Mouse (Mus musculus): Measurements from ENCODE around the gene Phrf1. TPM values are rescaled to one million over a fixed set of nuclear protein-coding genes. Genes with fewer than 3 reads are reported as not detected.
A peak's percentile ranks its signal among the peaks of the same experiment; 100 is the strongest.

Phrf1 gene
- polyA plus RNA-seq, 1 experiment from 2014 or later: 26.6 TPM

GRCm38 (mm10) chr7:141210137-141210536, 18.4 kb upstream of the Phrf1 start:
- no peak for ATAC-seq

DNA sequence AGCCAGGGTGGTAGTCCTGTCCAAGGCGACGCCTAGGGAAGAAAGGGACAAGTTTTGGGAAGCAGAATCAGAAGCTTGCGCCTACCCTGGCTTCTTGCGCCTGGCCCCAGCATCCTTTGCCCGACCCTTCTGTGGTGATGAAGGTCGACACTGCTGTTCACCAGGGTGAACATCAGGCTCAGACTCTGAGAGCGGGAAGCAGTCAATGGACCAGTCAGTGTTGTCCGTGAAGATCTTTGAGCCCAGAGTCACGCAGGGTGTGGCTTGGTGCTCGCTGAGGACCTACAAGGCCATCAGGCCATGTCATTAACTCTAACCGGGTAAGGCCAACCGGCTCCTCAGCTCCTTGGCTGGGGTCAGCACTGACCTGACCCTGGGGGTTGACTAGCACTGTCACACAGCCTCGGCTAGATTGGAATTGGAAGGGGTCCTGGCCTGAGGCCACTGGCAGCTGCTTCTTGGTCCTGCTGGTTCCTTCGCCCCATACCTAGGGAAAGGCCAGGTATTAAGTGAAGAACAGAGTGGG, 17.9 kb upstream of the Phrf1 start:
- ATAC-seq: no peak
- TF ChIP-seq EP300 (IDR thresholded peaks at IDR 0.05) (no peak), CTCF (IDR thresholded peaks at IDR 0.05) (no peak)
- Histone ChIP-seq H3K9ac (replicated peaks; ENCODE audit: low read depth) (no peak overlapping the region), H3K27ac (ENCODE audit: low read length) (no peak overlapping the region), H3K36me3 (ENCODE audit: insufficient read depth, low read length) (no peaks in the 10 kb centered on the region), H3K4me2 (replicated peaks; ENCODE audit: low read depth, low read length) (no peak overlapping the region), H3K4me1 (ENCODE audit: insufficient read depth, low read depth, low read length) (peaks cover 4% of the 10 kb centered on the region; the same call in 1 of the 2 replicates), H3K27me3 (replicated peaks; ENCODE audit: insufficient read depth, low read length) (0 out of 2 replicates have a peak, but pooled peaks cover 3% of the 10 kb centered on the region), H3K9me3 (ENCODE audit: low read length) (no peaks in the 10 kb centered on the region), H3K4me3 (ENCODE audit: low read depth, low read length) (no peak overlapping the region)
- DNase-seq (ENCODE audit: low spot score): no peak
- WGBS: 87% methylated on average over 14 of the region's 14 CpGs

More at GRCm38 (mm10) chr7:141210137-141210536, 18.4 kb upstream of the Phrf1 start:
- DNase-seq (ENCODE audit: low spot score): no peak
- no peak overlapping the region for H3K9ac ChIP-seq (replicated peaks; ENCODE audit: low read depth)
- no peak overlapping the region for H3K4me3 ChIP-seq (ENCODE audit: low read depth, low read length)
- no peak overlapping the region for H3K27ac ChIP-seq (ENCODE audit: low read length)
- H3K9me3 ChIP-seq (ENCODE audit: low read length): no peaks in the 10 kb centered on the region
- H3K27me3 ChIP-seq (replicated peaks; ENCODE audit: insufficient read depth, low read length): 0 out of 2 replicates have a peak, but pooled peaks cover 3% of the 10 kb centered on the region
- 65% methylated on average over 12 of the region's 12 CpGs for WGBS
- no peaks in the 10 kb centered on the region for H3K36me3 ChIP-seq (ENCODE audit: insufficient read depth, low read length)
- TF ChIP-seq EP300 (IDR thresholded peaks at IDR 0.05): no peak
- no peak for TF ChIP-seq CTCF (IDR thresholded peaks at IDR 0.05)
- H3K4me2 ChIP-seq (replicated peaks; ENCODE audit: low read depth, low read length): no peak overlapping the region
- H3K4me1 ChIP-seq (ENCODE audit: insufficient read depth, low read depth, low read length): peaks cover 3% of the 10 kb centered on the region; the same call in 1 of the 2 replicates

DNA sequence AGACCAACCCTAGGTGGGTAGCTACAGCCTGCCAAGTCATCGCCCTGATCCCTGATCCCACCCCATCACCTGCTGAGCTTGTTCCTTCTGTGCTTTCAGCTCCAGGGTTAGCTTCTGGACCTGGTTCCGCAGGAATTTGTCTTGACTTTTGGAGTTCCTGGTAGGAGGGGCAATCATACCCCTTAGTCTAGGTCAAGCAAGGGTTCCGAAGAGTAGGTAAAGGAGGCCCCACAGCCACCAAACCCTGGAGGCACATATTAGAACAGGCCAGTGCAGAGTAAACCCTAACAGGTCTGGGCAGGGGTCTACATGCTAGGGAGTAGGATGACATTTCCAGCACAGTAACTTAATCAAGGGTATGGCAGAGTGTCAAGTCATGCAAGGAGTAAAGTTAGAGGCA, 15.5 kb upstream of the Phrf1 start:
- Histone ChIP-seq H3K36me3 (ENCODE audit: insufficient read depth, low read length) (no peaks in the 10 kb centered on the region), H3K4me3 (ENCODE audit: low read depth, low read length) (no peak overlapping the region), H3K4me2 (replicated peaks; ENCODE audit: low read depth, low read length) (no peak overlapping the region), H3K4me1 (ENCODE audit: insufficient read depth, low read depth, low read length) (peaks cover 8% of the 10 kb centered on the region; the same call in 1 of the 2 replicates), H3K27ac (ENCODE audit: low read length) (no peak overlapping the region), H3K9ac (replicated peaks; ENCODE audit: low read depth) (no peak overlapping the region), H3K27me3 (replicated peaks; ENCODE audit: insufficient read depth, low read length) (0 out of 2 replicates have a peak, but pooled peaks cover 3% of the 10 kb centered on the region), H3K9me3 (ENCODE audit: low read length) (no peaks in the 10 kb centered on the region)
- TF ChIP-seq EP300 (IDR thresholded peaks at IDR 0.05) (no peak), CTCF (IDR thresholded peaks at IDR 0.05) (no peak)
- 76% methylated on average over 3 of the region's 3 CpGs for WGBS
- no peak for ATAC-seq
- no peak for DNase-seq (ENCODE audit: low spot score)

DNA sequence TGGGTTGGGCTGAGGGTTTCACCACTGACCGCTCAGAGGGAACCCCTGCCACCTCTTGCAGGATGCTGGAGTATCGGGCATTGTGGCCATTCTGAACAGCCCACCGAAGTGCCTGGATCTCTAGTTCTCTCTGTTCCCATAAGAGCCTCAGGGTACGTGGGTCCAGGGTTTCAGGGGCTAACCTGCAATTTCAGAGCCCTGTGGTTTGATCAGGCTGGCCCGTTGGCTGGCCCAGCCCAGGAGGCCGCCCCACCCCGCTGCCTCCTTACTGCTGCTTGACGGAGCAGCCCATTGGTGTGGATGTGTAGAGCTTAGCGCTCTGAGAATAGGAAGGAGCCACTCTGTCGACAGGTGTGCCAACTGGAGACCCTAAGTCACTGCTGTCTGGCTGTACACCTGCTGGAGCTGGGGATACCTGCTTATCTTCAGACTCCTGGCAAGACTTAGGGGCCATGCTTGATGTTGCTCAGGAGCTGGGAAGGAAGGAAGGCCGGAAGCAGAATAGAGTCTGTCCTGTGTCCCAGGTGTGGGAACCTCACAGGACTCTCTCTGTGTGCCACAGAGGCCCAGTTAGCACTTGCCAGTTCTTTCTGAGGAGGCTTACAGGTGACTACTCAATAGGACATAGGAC, 14.9 kb upstream of the Phrf1 start, which contains the start of gene Lmntd2:
Gene Lmntd2 (minus strand): TSS at position 476 of the 631 bp plus-strand sequence.
- peak within 1 kb of the TSS; percentile 76 for H3K27ac ChIP-seq (ENCODE audit: low read length)
- no peak for ATAC-seq
- H3K36me3 ChIP-seq (ENCODE audit: insufficient read depth, low read length): no peaks in the 10 kb centered on the region
- TF ChIP-seq CTCF (IDR thresholded peaks at IDR 0.05) (no peak), EP300 (IDR thresholded peaks at IDR 0.05) (no peak)
- no peaks in the 10 kb centered on the region for H3K9me3 ChIP-seq (ENCODE audit: low read length)
- 0 out of 2 replicates have a peak within 1 kb of the TSS, but pooled peaks have one; percentile 32 for H3K9ac ChIP-seq (replicated peaks; ENCODE audit: low read depth)
- 86% methylated on average over 11 of the region's 11 CpGs for WGBS
- peaks cover 8% of the 10 kb centered on the region; the same call in 1 of the 2 replicates for H3K4me1 ChIP-seq (ENCODE audit: insufficient read depth, low read depth, low read length)
- DNase-seq (ENCODE audit: low spot score): no peak
- H3K27me3 ChIP-seq (replicated peaks; ENCODE audit: insufficient read depth, low read length): 0 out of 2 replicates have a peak, but pooled peaks cover 3% of the 10 kb centered on the region
- peak within 1 kb of the TSS; percentile 58; the same call in 1 of the 2 replicates for H3K4me3 ChIP-seq (ENCODE audit: low read depth, low read length)
- H3K4me2 ChIP-seq (replicated peaks; ENCODE audit: low read depth, low read length): peak within 1 kb of the TSS; percentile 97

DNA sequence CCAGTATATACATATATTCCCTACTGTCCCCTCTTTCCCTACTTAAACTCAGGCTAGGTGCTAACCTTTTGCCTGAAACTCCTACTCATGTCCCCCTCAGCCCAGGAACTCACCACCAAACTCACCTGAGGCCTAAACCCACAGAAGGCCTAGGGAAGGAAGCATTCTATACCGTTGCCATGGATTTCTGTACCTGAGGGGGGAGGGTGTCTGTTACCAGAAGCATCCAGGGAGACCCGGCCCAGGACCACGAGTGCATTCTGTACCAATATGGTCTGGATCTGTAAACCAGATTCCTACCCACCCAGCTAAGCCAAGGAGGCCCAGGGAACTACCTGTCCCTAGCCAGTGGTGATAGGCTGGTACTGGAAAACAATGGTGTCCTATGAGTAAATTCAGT, 14.3 kb upstream of the Phrf1 start:
- H3K9ac ChIP-seq (replicated peaks; ENCODE audit: low read depth): no peak overlapping the region
- H3K9me3 ChIP-seq (ENCODE audit: low read length): no peaks in the 10 kb centered on the region
- TF ChIP-seq EP300 (IDR thresholded peaks at IDR 0.05) (no peak), CTCF (IDR thresholded peaks at IDR 0.05) (no peak)
- H3K27me3 ChIP-seq (replicated peaks; ENCODE audit: insufficient read depth, low read length): 0 out of 2 replicates have a peak, but pooled peaks cover 3% of the 10 kb centered on the region
- DNase-seq (ENCODE audit: low spot score): no peak
- H3K4me1 ChIP-seq (ENCODE audit: insufficient read depth, low read depth, low read length): peaks cover 8% of the 10 kb centered on the region; the same call in 1 of the 2 replicates
- no peaks in the 10 kb centered on the region for H3K36me3 ChIP-seq (ENCODE audit: insufficient read depth, low read length)
- H3K4me2 ChIP-seq (replicated peaks; ENCODE audit: low read depth, low read length): no peak overlapping the region
- WGBS: 45% methylated on average over 3 of the region's 3 CpGs
- ATAC-seq: no peak
- H3K27ac ChIP-seq (ENCODE audit: low read length): no peak overlapping the region
- no peak overlapping the region for H3K4me3 ChIP-seq (ENCODE audit: low read depth, low read length)

DNA sequence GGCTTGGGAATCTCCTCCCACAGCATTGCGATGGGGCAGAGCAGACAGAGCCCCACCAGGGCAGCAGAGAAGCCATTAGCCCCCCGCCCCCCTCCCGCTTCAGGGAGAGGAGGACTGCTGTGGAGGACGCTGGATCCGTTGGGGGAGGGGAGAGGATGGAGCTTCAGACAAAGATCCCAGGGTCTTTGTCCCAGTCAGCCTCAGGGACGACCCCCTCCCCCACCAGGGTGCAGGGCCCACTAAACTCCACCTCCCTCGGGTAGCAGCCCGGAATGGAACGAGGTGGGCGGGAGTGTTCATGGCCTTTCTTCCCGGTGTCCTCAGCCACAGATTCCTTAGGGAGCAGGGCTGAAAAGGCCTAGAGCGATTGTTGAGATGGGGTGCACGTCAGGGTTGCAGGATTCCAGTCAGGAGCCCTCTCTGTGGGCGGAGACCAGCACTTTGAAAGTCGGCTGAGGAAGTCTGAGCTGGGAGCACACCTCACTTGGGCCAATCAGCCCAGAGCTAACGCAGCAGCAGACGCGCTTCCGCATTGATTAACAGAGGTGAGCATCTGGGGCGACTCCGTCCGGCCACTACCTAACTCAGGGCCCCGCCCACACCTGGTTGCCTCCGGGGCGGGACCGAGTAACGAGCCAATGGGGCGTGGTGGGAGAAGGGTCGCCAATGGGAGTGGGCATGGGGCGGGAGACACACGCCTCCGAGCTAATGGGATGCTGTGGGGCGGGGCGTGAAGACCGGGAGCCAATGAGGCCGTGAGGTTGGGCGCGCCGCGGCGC, 13.3 kb upstream of the Phrf1 start, which contains the start of gene Rassf7:
Gene Rassf7 (plus strand): TSS at position 760 of the 779 bp plus-strand sequence.
- WGBS: under 1% methylated on average over 40 of the region's 41 CpGs
- DNase-seq (ENCODE audit: low spot score) (peak; percentile 97), ATAC-seq (peak; percentile 90)
- TF ChIP-seq EP300 (IDR thresholded peaks at IDR 0.05) (no peak), CTCF (IDR thresholded peaks at IDR 0.05) (no peak)
- Histone ChIP-seq H3K4me2 (replicated peaks; ENCODE audit: low read depth, low read length) (peak within 1 kb of the TSS; percentile 97), H3K36me3 (ENCODE audit: insufficient read depth, low read length) (no peaks in the 10 kb centered on the region), H3K27me3 (replicated peaks; ENCODE audit: insufficient read depth, low read length) (no peaks in the 10 kb centered on the region), H3K4me3 (ENCODE audit: low read depth, low read length) (peak within 1 kb of the TSS; percentile 58), H3K4me1 (ENCODE audit: insufficient read depth, low read depth, low read length) (peaks cover 8% of the 10 kb centered on the region; the same call in 1 of the 2 replicates), H3K9ac (replicated peaks; ENCODE audit: low read depth) (peak within 1 kb of the TSS; percentile 72), H3K27ac (ENCODE audit: low read length) (peak within 1 kb of the TSS; percentile 95), H3K9me3 (ENCODE audit: low read length) (no peaks in the 10 kb centered on the region)
